Mouse (Mus musculus) hindbrain, embryonic 10.5 days (tissue): ENCODE data around the gene Mafg. TPM values are rescaled to one million over a fixed set of nuclear protein-coding genes. Genes with fewer than 3 reads are reported as not detected.

Experiments
- DNase-seq: peaks from one replicate; pipeline ENCODE4 v3.0.0-alpha.2; 2017; ENCODE audit warnings: low spot score
- H3K27ac ChIP-seq: fragments of 300-500 bp; sonication (generic); 2 replicates; pipeline ENCODE4 v1.5.1; 2016; ENCODE audit warnings: mild to moderate bottlenecking, moderate library complexity
- H3K27me3 ChIP-seq: fragments of 300-500 bp; sonication (generic); 2 replicates; pipeline ENCODE4 v1.6.1; 2016; ENCODE audit warnings: mild to moderate bottlenecking; ENCODE audit not compliant: poor library complexity, insufficient read depth, severe bottlenecking
- H3K36me3 ChIP-seq: fragments of 300-500 bp; sonication (generic); 2 replicates; pipeline ENCODE4 v1.6.1; 2016; ENCODE audit warnings: mild to moderate bottlenecking, moderate library complexity
- H3K4me1 ChIP-seq: fragments of 300-500 bp; sonication (generic); replicated peaks from 2 replicates; pipeline ENCODE4 v1.6.1; 2016; ENCODE audit warnings: mild to moderate bottlenecking
- H3K4me3 ChIP-seq: fragments of 300-500 bp; sonication (generic); 2 replicates; pipeline ENCODE4 v1.5.1; 2016; ENCODE audit warnings: mild to moderate bottlenecking, moderate library complexity
- H3K9me3 ChIP-seq: fragments of 300-500 bp; sonication (generic); 2 replicates; pipeline ENCODE4 v1.6.1; 2016; ENCODE audit warnings: mild to moderate bottlenecking, moderate library complexity
- WGBS: fragments of 180-500 bp; shearing (Covaris S2); methylation state at CpG from one replicate; pipeline ENCODE4 v1.1.7; 2016; 5-methylcytosine and 5-hydroxymethylcytosine counted together
- polyA plus RNA-seq: library from polyadenylated mRNA; unstranded; fragments of >200 nt; fragmentation: Nextera tagmentation; extraction: Ambion mirVana; gene quantifications from 2 replicates; pipeline ENCODE4 v1.2.1, GENCODE M21; 2016

Gene Mafg
- polyA plus RNA-seq, 1 experiment from 2014 or later, result 23.1 TPM

DNA sequence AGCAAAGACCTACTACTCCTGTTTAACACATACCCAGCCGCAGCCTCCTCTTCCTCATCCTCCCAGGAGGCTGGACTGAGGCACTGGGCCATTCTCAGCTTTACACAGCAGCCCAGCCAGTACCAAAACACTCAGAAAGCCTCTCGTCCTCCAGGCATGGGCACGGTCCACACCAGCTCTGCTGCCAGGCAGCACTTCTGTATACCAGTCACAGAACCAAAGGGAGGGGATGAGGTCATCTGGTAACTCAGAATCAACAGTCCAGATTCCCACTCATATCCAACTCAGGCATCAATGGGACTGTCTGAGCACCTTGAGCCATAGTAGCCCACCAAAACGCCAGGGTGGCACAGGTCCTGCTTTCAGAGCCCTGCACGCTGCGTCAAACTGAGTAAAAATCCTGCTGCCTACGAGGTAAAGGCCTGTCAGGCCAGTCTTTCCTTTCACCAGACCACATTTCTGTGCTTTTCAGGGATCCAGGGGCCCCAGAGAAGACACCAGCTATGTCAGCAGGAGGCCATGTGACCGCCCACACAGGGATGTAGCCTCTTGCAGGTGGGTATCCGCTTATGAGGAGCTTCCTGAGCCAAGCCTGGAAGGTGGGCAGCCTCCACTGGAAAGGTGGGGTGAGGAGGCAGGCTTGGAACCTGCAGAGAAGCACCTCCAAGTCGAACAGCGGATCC lies 6.5 kb downstream of the Mafg start:
- H3K4me1 ChIP-seq, result peaks cover 58% of the 10 kb centered on the region
- H3K9me3 ChIP-seq, result no peaks in the 10 kb centered on the region
- H3K4me3 ChIP-seq, result 0 out of 2 replicates have a peak overlapping the region, but pooled peaks have one; percentile 16
- no peak for DNase-seq
- H3K27me3 ChIP-seq, result no peaks in the 10 kb centered on the region
- no peak overlapping the region for H3K27ac ChIP-seq
- peaks cover 56% of the 10 kb centered on the region for H3K36me3 ChIP-seq
- 93% methylated on average over 11 of the region's 11 CpGs for WGBS

DNA sequence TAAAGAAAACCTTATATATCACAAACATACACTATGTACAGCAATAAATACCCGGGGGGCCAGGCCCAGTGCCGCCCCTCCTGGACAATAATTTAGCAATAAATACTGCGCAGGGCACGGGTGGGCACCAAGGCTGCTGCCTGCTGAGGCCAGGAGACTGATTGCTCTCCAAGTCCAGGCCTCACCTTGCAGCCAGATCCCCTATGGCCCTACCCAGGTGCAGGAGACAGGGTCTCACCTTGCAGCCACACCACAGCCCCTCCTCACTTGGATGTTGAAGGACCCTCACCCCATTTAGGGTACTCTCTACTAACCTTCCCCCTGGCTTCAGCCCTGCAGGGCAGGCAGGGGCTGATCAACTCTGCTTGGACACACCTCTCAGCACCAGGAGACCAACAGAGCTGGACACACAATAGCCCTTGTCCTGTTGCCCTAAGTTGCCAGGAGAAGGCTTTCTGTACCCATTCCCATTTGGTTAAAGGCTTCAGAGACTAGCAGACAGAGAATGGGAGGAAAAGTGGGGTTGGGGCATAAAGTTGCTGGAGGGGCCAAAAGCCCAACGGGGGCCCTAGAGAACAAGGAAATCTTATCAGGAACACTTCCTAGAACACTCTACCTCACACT lies 8.1 kb downstream of the Mafg start, which contains the start of gene Sirt7:
Gene Sirt7 (minus strand): TSS at position 89 of the 624 bp plus-strand sequence.
- Histone ChIP-seq H3K27me3 (no peaks in the 10 kb centered on the region), H3K4me3 (peak within 1 kb of the TSS; percentile 93), H3K4me1 (peaks cover 42% of the 10 kb centered on the region), H3K9me3 (no peaks in the 10 kb centered on the region), H3K27ac (peak within 1 kb of the TSS; percentile 88), H3K36me3 (peaks cover 72% of the 10 kb centered on the region)
- no peak for DNase-seq
- 22% methylated on average over 5 of the region's 5 CpGs for WGBS

DNA sequence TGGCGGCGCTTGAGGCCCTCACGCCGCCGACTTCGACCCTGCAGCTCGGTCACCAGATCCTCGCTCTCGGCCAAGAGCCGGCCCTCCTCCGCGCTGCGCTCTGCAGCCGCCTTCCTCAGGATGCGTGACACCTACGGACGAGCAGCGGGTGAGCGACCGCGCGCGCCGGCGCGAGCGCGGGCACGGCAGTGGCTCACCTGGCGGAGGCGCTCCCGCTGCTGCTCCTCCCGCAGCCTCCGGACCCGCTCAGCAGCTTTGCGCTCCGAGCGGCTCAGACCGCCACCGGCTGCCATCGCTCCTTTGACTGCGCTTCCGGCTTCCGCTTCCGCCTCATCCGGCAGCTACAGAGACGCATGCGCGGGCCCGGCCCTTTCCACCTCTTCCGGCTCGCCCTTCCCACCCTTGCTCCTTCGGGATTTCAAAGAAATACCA lies 8.7 kb downstream of the Mafg start:
- DNase-seq, result peak; percentile 87
- H3K4me1 ChIP-seq, result peaks cover 36% of the 10 kb centered on the region
- H3K36me3 ChIP-seq, result peaks cover 72% of the 10 kb centered on the region
- no peaks in the 10 kb centered on the region for H3K27me3 ChIP-seq
- H3K9me3 ChIP-seq, result no peaks in the 10 kb centered on the region
- peak overlapping the region; percentile 93 for H3K4me3 ChIP-seq
- peak overlapping the region; percentile 88 for H3K27ac ChIP-seq
- WGBS, result under 1% methylated on average over 53 of the region's 53 CpGs

- peak; percentile 64 for DNase-seq
- WGBS, result 13% methylated on average over 30 of the region's 30 CpGs
- H3K27me3 ChIP-seq, result no peaks in the 10 kb centered on the region
- H3K36me3 ChIP-seq, result peaks cover 72% of the 10 kb centered on the region
- H3K9me3 ChIP-seq, result no peaks in the 10 kb centered on the region
- H3K27ac ChIP-seq, result peak overlapping the region; percentile 88
- peaks cover 30% of the 10 kb centered on the region for H3K4me1 ChIP-seq
- H3K4me3 ChIP-seq, result peak overlapping the region; percentile 93
Measured at GRCm38 (mm10) chr11:120623961-120624679, 9.3 kb downstream of the Mafg start.

DNA sequence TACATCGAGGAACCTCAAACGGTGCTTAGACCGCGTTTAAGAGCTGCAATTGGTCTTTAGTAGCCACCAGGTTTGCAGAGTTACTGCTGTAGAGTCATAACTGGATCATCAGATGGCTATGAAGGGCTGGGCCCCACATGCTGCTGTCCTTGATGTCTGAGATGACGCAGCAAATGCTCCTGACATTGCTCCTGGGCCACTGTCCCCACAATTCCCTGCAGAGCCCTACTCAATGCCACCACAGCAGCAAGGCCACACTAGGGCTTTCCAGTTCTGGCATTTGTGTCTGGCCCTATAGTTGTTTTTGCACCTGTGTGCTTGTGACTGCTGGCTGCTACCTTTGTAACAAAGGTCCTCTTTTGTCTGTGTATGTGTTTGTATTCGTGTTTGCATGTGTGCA lies 10.6 kb downstream of the Mafg start:
- H3K4me1 ChIP-seq, result peaks cover 33% of the 10 kb centered on the region
- WGBS, result 90% methylated on average over 6 of the region's 6 CpGs
- no peak overlapping the region for H3K27ac ChIP-seq
- H3K27me3 ChIP-seq, result no peaks in the 10 kb centered on the region
- H3K4me3 ChIP-seq, result no peak overlapping the region
- no peak for DNase-seq
- H3K9me3 ChIP-seq, result no peaks in the 10 kb centered on the region
- H3K36me3 ChIP-seq, result peaks cover 74% of the 10 kb centered on the region

DNA sequence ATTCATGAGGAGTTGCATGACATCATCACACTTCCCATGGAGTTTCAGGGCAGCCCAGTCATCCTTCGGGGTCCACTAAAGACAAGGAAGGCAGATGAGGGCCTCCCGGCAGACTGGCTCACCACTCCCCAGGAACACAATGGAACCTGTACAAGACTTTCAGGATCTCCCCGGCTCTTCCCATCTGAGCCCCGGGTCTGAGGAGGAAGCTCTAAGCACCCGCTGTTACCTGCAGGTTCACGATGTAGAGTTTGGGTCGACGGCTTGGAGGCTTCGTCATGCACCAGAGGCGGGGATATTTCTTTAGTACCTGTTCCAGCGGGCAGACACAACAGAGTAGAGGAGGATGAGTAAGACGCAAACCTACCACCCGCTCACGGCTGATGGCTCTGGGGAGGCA lies 13.2 kb downstream of the Mafg start:
- no peaks in the 10 kb centered on the region for H3K27me3 ChIP-seq
- no peak overlapping the region for H3K27ac ChIP-seq
- H3K4me3 ChIP-seq, result no peak overlapping the region
- peaks cover 46% of the 10 kb centered on the region for H3K4me1 ChIP-seq
- H3K9me3 ChIP-seq, result no peaks in the 10 kb centered on the region
- 95% methylated on average over 14 of the region's 14 CpGs for WGBS
- H3K36me3 ChIP-seq, result peaks cover 66% of the 10 kb centered on the region
- DNase-seq, result no peak

GRCm38 (mm10) chr11:120618619-120619535 lies 14.5 kb downstream of the Mafg start:
- H3K27ac ChIP-seq, result peak overlapping the region; percentile 89
- 94% methylated on average over 25 of the region's 25 CpGs for WGBS
- H3K4me3 ChIP-seq, result peak overlapping the region; percentile 23; the same call in 1 of the 2 replicates

DNA sequence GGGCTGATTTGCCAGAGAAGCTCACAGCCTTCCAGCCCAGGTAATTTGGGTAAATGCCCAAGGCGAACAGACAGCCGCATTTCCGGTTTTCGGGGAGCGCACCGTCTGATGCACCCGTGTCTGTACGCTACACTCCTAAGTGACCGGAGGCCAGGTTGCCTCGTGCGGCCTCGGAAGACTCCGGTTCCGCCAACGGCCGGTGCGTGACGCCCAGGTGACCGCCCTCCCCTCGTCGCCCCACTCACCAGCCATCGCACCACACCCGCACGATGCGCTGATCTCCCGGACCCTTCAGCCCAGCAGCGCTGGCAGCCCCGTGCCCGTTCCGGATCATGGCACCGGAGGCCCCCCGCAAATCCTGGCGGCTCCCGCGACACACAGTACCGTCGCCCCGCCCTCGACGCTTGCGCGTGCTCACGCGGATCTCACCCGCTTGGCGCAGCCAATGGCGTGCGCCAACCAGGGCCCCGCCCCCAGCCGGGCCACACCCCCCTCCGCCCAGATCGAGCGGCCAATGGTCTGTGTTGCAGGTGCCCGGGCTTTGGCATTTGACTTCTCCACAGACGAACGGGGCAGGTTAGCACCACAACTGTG lies 15.8 kb downstream of the Mafg start, which contains the start of gene Pcyt2:
Gene Pcyt2 (minus strand): TSS at position 418 of the 594 bp plus-strand sequence.
- H3K27ac ChIP-seq, result peak within 1 kb of the TSS; percentile 89
- H3K36me3 ChIP-seq, result peaks cover 81% of the 10 kb centered on the region
- peak within 1 kb of the TSS; percentile 79 for H3K4me3 ChIP-seq
- DNase-seq, result peak; percentile 91
- H3K9me3 ChIP-seq, result no peaks in the 10 kb centered on the region
- no peaks in the 10 kb centered on the region for H3K27me3 ChIP-seq
- H3K4me1 ChIP-seq, result peaks cover 38% of the 10 kb centered on the region
- WGBS, result under 1% methylated on average over 56 of the region's 56 CpGs

More at GRCm38 (mm10) chr11:120618619-120619535, 14.5 kb downstream of the Mafg start:
- peaks cover 77% of the 10 kb centered on the region for H3K36me3 ChIP-seq
- H3K27me3 ChIP-seq, result no peaks in the 10 kb centered on the region
- H3K4me1 ChIP-seq, result peaks cover 42% of the 10 kb centered on the region
- DNase-seq, result no peak
- no peaks in the 10 kb centered on the region for H3K9me3 ChIP-seq

DNA sequence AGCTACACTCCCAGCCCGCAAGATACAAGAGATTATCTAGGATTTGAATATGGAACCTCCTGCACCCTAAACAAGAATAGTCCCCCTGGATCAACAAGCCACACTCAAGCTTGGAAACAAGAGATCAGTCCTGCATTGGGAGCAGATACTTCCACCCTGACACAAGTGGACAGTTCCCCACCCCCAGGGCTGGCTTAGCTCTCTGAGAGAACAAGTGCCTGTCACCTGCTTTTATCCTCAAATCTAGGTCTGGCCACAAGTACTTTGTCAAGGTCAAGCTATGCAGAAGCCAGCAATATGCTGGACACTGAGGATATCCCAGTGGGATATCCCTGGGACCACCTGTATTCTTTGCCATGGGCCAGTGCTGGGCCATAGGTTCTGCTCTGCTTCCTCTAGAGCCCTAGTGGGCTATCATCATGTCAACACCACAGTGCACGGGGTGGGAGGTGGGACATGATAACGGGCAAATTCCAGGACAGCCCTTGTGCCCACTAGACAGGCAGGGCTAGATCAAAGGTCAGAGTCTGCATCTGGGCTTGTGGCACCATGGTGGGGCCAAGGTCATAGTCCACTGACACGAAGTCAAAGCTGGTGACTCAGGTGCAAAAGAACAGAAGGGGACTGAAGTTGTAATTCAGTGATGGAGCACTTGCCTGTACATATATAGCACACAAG lies 16.6 kb downstream of the Mafg start:
- H3K4me3 ChIP-seq, result peak overlapping the region; percentile 79

DNA sequence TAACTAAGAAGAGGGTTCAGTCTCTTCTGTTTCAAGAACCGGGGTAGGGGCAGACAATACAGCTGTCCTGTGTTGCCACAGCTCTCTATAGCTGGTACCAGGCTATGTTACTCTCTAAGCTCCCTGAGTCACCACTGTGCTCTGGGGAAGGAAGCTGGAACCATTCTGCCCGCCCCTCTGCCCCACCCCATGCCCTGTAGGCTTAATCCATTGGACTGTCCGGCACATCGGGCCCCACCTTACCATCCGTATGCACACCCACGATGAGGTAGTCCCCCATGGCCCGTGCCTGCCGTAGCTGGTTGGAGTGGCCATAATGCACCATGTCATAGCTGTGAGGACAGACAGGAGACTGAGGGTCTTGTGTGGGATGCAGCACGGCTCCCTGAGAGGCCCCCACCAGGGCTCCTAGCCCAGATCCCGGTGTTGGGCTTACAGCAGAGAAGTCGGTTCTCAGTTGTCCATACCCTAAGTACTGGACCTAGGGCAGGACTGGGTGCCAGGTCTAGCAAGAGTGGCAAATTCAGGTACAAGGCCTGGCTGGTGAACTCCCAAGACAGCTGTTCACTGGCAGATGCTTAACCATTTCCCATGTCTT lies 17.7 kb downstream of the Mafg start:
- Histone ChIP-seq H3K27ac (no peak overlapping the region), H3K4me1 (peaks cover 38% of the 10 kb centered on the region), H3K4me3 (no peak overlapping the region), H3K27me3 (no peaks in the 10 kb centered on the region), H3K9me3 (no peaks in the 10 kb centered on the region), H3K36me3 (peaks cover 82% of the 10 kb centered on the region)
- DNase-seq, result no peak
- 92% methylated on average over 11 of the region's 11 CpGs for WGBS

More for the DNA sequence above, 16.6 kb downstream of the Mafg start:
- Histone ChIP-seq H3K27me3 (no peaks in the 10 kb centered on the region), H3K9me3 (no peaks in the 10 kb centered on the region), H3K36me3 (peaks cover 82% of the 10 kb centered on the region), H3K27ac (peak overlapping the region; percentile 89), H3K4me1 (peaks cover 38% of the 10 kb centered on the region)
- 53% methylated on average over 4 of the region's 4 CpGs for WGBS
- no peak for DNase-seq

- Histone ChIP-seq H3K4me1 (peaks cover 38% of the 10 kb centered on the region), H3K4me3 (no peak overlapping the region), H3K36me3 (peaks cover 82% of the 10 kb centered on the region), H3K27me3 (no peaks in the 10 kb centered on the region), H3K27ac (no peak overlapping the region), H3K9me3 (no peaks in the 10 kb centered on the region)
- WGBS, result 95% methylated on average over 6 of the region's 6 CpGs
- no peak for DNase-seq
Measured at GRCm38 (mm10) chr11:120615167-120615566, 18.2 kb downstream of the Mafg start.
